Mouse (Mus musculus): ENCODE measurements around the gene Gm38100. TPM values are rescaled to one million over a fixed set of nuclear protein-coding genes. Genes with fewer than 3 reads are reported as not detected.
A peak's percentile ranks its signal among the peaks of the same experiment; 100 is the strongest.

Gene Gm38100
- not detected in 2 replicates for polyA plus RNA-seq (2015; fragmentation: Nextera tagmentation; extraction: Ambion mirVana)

DNA sequence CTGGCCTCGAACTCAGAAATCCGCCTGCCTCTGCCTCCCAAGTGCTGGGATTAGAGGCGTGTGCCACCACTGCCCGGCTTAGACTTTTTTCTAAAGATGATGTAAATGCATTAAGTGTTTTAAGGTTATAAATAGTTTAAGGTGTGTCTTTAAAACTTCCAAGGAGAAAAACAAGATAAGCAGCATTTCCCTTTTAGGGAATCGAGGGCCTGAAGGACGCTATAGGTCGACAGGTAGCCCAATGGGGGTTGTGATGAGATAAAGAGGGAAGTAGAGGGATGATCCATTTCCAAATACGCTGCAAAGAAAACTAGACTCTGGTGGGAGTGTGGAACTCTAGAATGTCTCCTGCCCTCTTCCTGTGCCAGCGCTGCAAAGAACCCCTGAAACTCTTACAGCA is at the start of gene Gm38100:
Gene Gm38100, plus strand, starts transcription at position 301 of the 400 bp plus-strand sequence.
- Histone ChIP-seq H3K9me3 (replicated peaks) (no peaks in the 10 kb centered on the region), H3K4me3 (replicated peaks) (no peak within 1 kb of the TSS), H3K9ac (no peak within 1 kb of the TSS), H3K4me1 (replicated peaks) (no peaks in the 10 kb centered on the region), H3K27me3 (no peaks in the 10 kb centered on the region), H3K4me2 (no peak within 1 kb of the TSS), H3K27ac (replicated peaks) (no peak within 1 kb of the TSS), H3K36me3 (replicated peaks) (no peaks in the 10 kb centered on the region)
- 61% methylated on average over 9 of the region's 9 CpGs for WGBS (ENCODE audit: insufficient replicate concordance)
- ATAC-seq (ENCODE audit: insufficient read depth), result no peak

DNA sequence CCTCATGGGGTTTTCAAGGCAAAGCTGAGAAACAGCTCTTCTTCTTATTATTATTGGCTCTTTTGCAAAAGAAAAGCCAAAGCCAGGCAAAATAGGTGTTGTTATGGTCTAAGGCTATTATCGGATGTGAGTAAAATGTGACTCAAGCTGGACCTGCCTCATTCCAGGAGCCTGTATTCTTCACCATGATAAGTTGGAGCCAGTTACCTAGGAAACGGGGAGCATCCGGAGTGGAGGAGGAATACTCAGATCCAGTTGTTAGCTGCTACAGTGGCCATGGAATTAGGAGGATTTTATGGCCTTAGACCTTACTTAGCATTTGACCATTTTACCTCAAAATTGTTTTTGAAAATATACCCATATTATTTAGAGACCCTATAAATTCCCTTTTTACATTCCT is 49.4 kb upstream of the Gm38100 start:
- whole genome bisulfite sequencing (ENCODE audit: insufficient replicate concordance), result 70% methylated on average over 3 of the region's 3 CpGs

DNA sequence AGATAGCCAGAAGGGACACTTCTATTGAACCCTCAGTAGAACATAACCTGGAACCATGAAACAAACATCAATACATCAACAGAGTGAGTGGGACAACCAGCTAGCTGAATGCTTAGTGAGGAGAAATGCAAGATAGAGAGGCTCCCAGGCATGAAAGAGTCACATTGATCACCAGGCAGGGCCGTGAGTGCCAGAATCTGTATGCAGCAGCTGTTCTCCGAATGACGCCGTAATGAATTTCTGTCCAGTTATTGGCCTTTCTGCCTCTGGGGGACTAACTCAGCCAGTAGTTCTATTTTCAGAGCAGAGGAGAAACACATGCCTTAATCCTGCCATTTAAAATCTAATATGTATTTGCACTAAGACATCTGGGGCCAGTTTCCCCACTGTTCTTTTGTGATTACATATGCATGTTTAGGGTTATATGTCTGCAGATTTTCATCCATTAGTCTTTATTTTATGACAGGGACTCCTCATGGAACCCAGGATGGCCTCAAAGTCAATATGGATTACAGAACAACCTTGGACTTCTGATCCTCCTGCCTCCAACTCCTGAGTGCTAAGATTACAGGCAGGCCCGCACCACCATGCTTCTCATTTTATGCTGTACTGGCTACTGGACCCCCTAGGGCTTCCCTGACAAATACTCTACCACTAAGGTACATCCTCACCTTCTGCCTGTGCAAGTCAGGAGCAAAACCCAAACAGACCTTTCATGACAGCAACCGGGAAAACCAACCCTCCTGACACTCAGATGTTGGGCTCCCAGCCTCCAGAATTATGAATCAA is 47.9 kb upstream of the Gm38100 start:
- H3K27me3 ChIP-seq, result no peaks in the 10 kb centered on the region
- H3K4me2 ChIP-seq, result no peak overlapping the region
- H3K36me3 ChIP-seq (replicated peaks), result no peaks in the 10 kb centered on the region
- no peaks in the 10 kb centered on the region for H3K9me3 ChIP-seq (replicated peaks)
- H3K27ac ChIP-seq (replicated peaks), result no peak overlapping the region
- 79% methylated on average over 6 of the region's 6 CpGs for WGBS (ENCODE audit: insufficient replicate concordance)
- ATAC-seq (ENCODE audit: insufficient read depth), result no peak
- H3K9ac ChIP-seq, result no peak overlapping the region
- H3K4me3 ChIP-seq (replicated peaks), result no peak overlapping the region
- no peaks in the 10 kb centered on the region for H3K4me1 ChIP-seq (replicated peaks)

More for the DNA sequence above, 49.4 kb upstream of the Gm38100 start:
- Histone ChIP-seq H3K9ac (no peak overlapping the region), H3K27ac (replicated peaks) (no peak overlapping the region), H3K27me3 (no peaks in the 10 kb centered on the region), H3K4me3 (replicated peaks) (no peak overlapping the region), H3K4me1 (replicated peaks) (no peaks in the 10 kb centered on the region), H3K9me3 (replicated peaks) (no peaks in the 10 kb centered on the region), H3K4me2 (no peak overlapping the region), H3K36me3 (replicated peaks) (no peaks in the 10 kb centered on the region)
- ATAC-seq (ENCODE audit: insufficient read depth), result no peak

DNA sequence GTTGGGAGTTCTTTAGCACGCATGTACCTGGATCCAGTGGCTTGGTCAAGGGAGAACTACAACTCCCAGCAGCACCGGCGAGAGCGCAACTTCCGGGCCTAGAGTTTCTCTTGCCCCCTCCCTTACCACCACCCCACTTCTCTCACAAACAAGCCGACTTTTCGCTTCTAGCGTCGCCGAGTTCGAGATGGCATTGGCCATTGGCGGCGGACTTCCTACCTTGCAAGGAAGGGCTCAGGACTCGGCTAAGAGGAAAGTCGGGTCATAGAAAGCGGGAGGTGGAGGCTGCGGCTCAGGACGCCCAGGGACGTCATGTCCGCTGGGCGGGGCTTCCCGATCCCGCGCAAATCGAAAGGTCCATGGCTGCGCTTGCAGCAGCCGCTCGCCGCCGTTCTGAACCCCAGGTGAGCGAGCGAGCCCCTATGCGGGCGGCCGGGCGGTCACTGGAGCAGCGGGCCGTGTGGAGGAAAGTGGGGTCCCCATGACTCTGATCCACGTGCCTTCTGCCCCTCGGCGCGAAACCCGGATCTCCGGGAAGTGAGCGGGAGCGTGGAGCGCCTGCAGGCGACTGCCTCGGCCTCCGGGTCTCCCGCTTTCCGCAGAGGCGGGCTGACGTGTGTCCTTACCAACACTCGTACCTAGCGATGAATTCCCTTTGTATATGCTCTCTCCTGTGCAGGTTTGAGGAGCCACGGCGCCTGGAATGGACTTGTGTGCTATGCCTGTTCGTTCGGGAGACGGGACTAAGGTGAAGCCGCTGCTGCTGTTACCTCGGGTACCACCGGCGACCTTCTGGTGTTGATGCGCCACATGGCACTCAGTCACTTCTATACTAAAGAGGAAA is 39.5 kb upstream of the Gm38100 start, which contains the start of gene Exo1:
Gene Exo1, plus strand, starts transcription at position 129 of the 844 bp plus-strand sequence.
- peak within 1 kb of the TSS; percentile 74 for H3K9ac ChIP-seq
- peak within 1 kb of the TSS; percentile 86 for H3K27ac ChIP-seq (replicated peaks)
- H3K9me3 ChIP-seq (replicated peaks), result no peaks in the 10 kb centered on the region
- peaks cover 20% of the 10 kb centered on the region for H3K4me1 ChIP-seq (replicated peaks)
- H3K27me3 ChIP-seq, result no peaks in the 10 kb centered on the region
- peaks cover 33% of the 10 kb centered on the region for H3K36me3 ChIP-seq (replicated peaks)
- WGBS (ENCODE audit: insufficient replicate concordance), result under 1% methylated on average over 66 of the region's 66 CpGs
- peak; percentile 98 for ATAC-seq (ENCODE audit: insufficient read depth)
- peak within 1 kb of the TSS; percentile 77 for H3K4me3 ChIP-seq (replicated peaks)
- H3K4me2 ChIP-seq, result peak within 1 kb of the TSS; percentile 83

DNA sequence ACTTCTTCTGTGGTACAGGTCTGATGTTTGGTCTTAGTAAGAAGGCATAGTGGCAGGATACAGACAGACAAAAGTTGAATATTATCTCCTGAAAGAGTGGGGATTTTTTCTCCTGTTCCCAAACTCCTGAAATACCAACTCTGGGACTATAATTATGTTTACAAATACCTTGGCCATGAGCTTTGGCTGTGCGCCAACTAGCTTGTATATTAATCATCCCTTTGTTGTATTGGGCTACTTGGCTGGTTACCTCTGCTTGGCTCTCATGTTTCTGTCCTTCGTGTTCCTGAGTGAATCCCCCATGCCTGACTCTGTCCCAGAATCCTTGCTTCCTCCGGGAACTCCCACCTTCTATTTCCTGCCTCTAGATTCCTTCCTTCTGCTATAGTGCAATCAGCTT is 36.7 kb upstream of the Gm38100 start:
- no peak overlapping the region for H3K4me3 ChIP-seq (replicated peaks)
- no peak overlapping the region for H3K9ac ChIP-seq
- 85% methylated on average over 3 of the region's 3 CpGs for WGBS (ENCODE audit: insufficient replicate concordance)
- no peak overlapping the region for H3K27ac ChIP-seq (replicated peaks)
- no peaks in the 10 kb centered on the region for H3K9me3 ChIP-seq (replicated peaks)
- ATAC-seq (ENCODE audit: insufficient read depth), result no peak
- H3K27me3 ChIP-seq, result no peaks in the 10 kb centered on the region
- H3K4me2 ChIP-seq, result no peak overlapping the region
- peaks cover 20% of the 10 kb centered on the region for H3K4me1 ChIP-seq (replicated peaks)
- H3K36me3 ChIP-seq (replicated peaks), result peaks cover 54% of the 10 kb centered on the region

DNA sequence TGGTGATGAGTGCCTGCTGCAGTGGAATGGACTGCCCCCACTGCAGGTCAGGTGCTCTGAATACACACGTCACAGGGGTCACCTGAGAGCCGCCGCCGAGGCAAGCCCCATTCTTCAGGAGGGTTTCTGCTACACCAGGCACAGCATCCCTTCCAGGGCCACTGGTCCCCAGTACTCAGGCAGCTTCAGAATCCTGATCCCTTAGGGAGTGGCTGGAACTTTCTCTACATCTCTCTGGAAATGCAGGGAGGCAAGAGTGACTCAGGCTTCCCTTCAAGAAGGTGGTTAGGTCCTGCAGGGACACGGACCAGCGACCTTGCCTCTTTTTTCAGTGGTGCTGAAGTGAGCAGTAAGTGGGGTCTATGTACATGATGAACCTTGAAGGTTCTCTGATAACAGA is 26.9 kb upstream of the Gm38100 start:
- 81% methylated on average over 6 of the region's 6 CpGs for WGBS (ENCODE audit: insufficient replicate concordance)
- H3K4me3 ChIP-seq (replicated peaks), result no peak overlapping the region
- H3K27ac ChIP-seq (replicated peaks), result no peak overlapping the region
- H3K4me1 ChIP-seq (replicated peaks), result no peaks in the 10 kb centered on the region
- H3K9me3 ChIP-seq (replicated peaks), result no peaks in the 10 kb centered on the region
- ATAC-seq (ENCODE audit: insufficient read depth), result no peak
- no peak overlapping the region for H3K9ac ChIP-seq
- H3K4me2 ChIP-seq, result no peak overlapping the region
- no peaks in the 10 kb centered on the region for H3K27me3 ChIP-seq
- H3K36me3 ChIP-seq (replicated peaks), result peaks cover 76% of the 10 kb centered on the region

DNA sequence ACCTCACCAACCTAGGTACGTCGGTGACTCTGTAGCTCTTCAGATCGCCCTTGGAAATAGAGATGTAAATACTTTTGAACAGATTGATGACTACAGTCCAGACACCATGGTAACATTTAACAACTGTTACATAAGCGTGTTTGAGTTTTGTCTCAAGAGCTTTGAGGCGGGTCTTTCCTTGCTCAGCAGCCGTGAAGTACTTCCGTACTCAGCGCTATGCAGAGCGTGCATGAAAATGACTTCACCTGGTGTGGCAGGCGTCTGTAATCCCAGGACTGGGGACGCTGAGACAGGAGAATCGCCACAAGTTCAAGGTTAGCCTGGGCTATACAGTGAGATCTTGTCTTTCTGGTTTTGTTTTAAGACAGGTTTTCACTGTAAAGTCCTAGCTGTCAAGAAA is 26.4 kb upstream of the Gm38100 start:
- peaks cover 76% of the 10 kb centered on the region for H3K36me3 ChIP-seq (replicated peaks)
- H3K27me3 ChIP-seq, result no peaks in the 10 kb centered on the region
- no peaks in the 10 kb centered on the region for H3K4me1 ChIP-seq (replicated peaks)
- no peak overlapping the region for H3K9ac ChIP-seq
- H3K27ac ChIP-seq (replicated peaks), result no peak overlapping the region
- H3K4me3 ChIP-seq (replicated peaks), result no peak overlapping the region
- no peaks in the 10 kb centered on the region for H3K9me3 ChIP-seq (replicated peaks)
- H3K4me2 ChIP-seq, result no peak overlapping the region
- ATAC-seq (ENCODE audit: insufficient read depth), result no peak
- WGBS (ENCODE audit: insufficient replicate concordance), result 89% methylated on average over 12 of the region's 12 CpGs

DNA sequence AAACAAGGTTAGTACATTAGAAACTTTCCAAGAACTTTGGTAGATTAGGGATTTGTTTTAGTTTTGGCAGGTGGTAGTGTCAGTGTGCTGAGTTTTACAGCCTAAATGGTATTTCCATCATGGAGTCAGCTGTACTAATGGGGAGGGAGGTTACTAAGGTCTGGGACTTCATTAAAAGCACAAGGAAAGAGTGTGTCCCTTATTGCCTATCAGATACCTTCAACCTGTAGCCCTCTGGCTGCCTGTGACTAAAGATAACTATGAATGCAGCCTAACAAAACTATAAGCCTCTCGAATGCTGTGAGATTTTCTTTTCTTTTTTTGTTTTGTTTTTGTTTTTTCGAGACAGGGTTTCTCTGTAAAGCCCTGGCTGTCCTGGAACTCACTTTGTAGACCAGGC is 8.9 kb upstream of the Gm38100 start:
- H3K4me1 ChIP-seq (replicated peaks), result peaks cover 6% of the 10 kb centered on the region; the same call in 1 of the 2 replicates
- no peaks in the 10 kb centered on the region for H3K27me3 ChIP-seq
- H3K9me3 ChIP-seq (replicated peaks), result no peaks in the 10 kb centered on the region
- H3K27ac ChIP-seq (replicated peaks), result no peak overlapping the region
- WGBS (ENCODE audit: insufficient replicate concordance), result 50% methylated on average over 2 of the region's 2 CpGs
- H3K4me3 ChIP-seq (replicated peaks), result no peak overlapping the region
- H3K9ac ChIP-seq, result no peak overlapping the region
- peaks cover 39% of the 10 kb centered on the region for H3K36me3 ChIP-seq (replicated peaks)
- no peak for ATAC-seq (ENCODE audit: insufficient read depth)
- no peak overlapping the region for H3K4me2 ChIP-seq

DNA sequence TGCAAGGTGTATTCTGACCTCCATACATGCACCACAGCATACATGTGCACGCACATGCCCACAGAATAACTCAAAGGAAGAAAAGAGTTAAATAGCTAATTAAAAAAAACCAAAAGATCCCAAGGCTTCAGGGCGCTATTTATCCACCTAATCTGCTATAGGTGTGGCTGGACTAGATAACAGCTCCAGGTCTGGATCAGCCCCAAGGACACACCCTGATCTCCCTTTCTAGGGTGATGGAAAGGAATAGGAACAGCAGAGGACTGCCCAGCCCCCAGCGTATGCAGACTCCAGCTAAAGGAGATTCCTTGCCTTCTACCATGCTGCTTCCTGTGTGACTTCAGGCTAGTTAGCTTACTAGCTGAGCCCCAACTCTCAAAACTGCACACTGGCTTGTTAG is 8.1 kb upstream of the Gm38100 start:
- Histone ChIP-seq H3K9ac (no peak overlapping the region), H3K4me1 (replicated peaks) (peaks cover 6% of the 10 kb centered on the region; the same call in 1 of the 2 replicates), H3K9me3 (replicated peaks) (no peaks in the 10 kb centered on the region), H3K4me2 (no peak overlapping the region), H3K4me3 (replicated peaks) (no peak overlapping the region), H3K36me3 (replicated peaks) (peaks cover 31% of the 10 kb centered on the region), H3K27ac (replicated peaks) (no peak overlapping the region), H3K27me3 (no peaks in the 10 kb centered on the region)
- WGBS (ENCODE audit: insufficient replicate concordance), result 66% methylated on average over 3 of the region's 3 CpGs
- ATAC-seq (ENCODE audit: insufficient read depth), result no peak

DNA sequence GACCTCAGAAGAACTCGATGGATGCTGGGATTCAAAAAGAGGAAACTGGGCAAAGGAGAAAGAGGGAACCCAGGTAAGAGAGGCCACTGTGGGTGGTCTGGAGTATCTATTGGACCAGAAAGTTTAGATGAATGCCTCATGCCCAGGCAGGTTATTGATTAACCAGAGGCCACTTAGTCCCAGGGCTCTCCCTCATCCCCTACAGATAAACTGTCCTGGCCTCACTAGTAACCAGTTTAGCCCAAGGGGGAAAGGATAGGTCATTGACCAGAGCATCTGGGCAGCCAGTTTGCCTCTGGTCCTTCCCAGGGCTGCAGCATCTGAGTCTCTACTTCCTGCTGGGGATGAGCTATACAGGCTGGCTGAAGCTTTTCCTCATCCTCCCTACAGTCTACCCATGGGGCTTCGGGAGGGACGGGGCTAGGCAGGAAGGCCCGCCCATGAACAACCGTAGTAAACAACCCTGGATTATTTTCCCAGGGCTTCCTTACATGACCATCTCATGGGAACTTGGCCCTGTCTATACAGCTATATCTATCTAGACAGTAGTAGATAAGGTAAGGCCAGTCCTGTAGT is 6.3 kb upstream of the Gm38100 start:
- H3K9me3 ChIP-seq (replicated peaks), result no peaks in the 10 kb centered on the region
- peaks cover 6% of the 10 kb centered on the region; the same call in 1 of the 2 replicates for H3K4me1 ChIP-seq (replicated peaks)
- peaks cover 16% of the 10 kb centered on the region for H3K36me3 ChIP-seq (replicated peaks)
- H3K27me3 ChIP-seq, result no peaks in the 10 kb centered on the region
- H3K9ac ChIP-seq, result no peak overlapping the region
- 47% methylated on average over 5 of the region's 5 CpGs for WGBS (ENCODE audit: insufficient replicate concordance)
- no peak overlapping the region for H3K4me2 ChIP-seq
- ATAC-seq (ENCODE audit: insufficient read depth), result 0 out of 2 replicates have a peak, but pooled peaks have one; percentile 22
- H3K27ac ChIP-seq (replicated peaks), result no peak overlapping the region
- H3K4me3 ChIP-seq (replicated peaks), result no peak overlapping the region

DNA sequence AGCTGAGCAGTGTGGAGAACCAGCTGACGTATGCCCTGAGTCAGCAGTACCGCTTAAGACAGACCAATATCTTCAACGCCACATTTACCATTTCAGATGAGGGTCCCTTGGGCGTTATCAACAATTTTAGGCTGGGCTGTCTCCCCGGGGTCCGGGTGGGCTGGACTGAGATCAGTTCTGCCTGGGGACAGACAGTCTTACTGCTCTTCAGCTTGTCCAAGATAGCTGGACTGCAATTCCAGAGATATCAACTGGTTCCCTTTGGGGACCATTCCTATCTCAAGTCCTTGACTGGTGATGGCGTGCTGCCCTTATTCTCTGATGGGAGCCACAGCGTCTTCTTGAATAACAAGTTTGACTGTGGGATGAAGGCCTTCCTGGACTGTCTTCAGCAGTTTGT is 962 bp downstream of the Gm38100 start:
- ATAC-seq (ENCODE audit: insufficient read depth), result no peak
- 67% methylated on average over 8 of the region's 8 CpGs for WGBS (ENCODE audit: insufficient replicate concordance)

More for the DNA sequence above, 962 bp downstream of the Gm38100 start:
- H3K27ac ChIP-seq (replicated peaks), result no peak overlapping the region
- H3K4me3 ChIP-seq (replicated peaks), result no peak overlapping the region
- no peak overlapping the region for H3K9ac ChIP-seq
- no peaks in the 10 kb centered on the region for H3K36me3 ChIP-seq (replicated peaks)
- H3K4me2 ChIP-seq, result no peak overlapping the region
- no peaks in the 10 kb centered on the region for H3K9me3 ChIP-seq (replicated peaks)
- H3K4me1 ChIP-seq (replicated peaks), result no peaks in the 10 kb centered on the region
- no peaks in the 10 kb centered on the region for H3K27me3 ChIP-seq
